Mouse (Mus musculus) heart, embryonic 16.5 days (tissue): Measurements from ENCODE around the gene Mest. TPM values are rescaled to one million over a fixed set of nuclear protein-coding genes. Genes with fewer than 3 reads are reported as not detected.

Source experiments
- ATAC-seq: fragments of 200-750 bp; cut with Nextera tagmentation; replicated peaks from 2 replicates; pipeline ENCODE4 v1.8.0; 2017; ENCODE audit warnings: moderate number of reproducible peaks; ENCODE audit not compliant: insufficient read depth, low FRiP score; ENCODE audit errors: extremely low read depth
- H3K27ac ChIP-seq: fragments of 300-500 bp; sonication (generic); 2 replicates; pipeline ENCODE4 v1.5.1; 2014; ENCODE audit warnings: mild to moderate bottlenecking, low read length, control low read depth, moderate library complexity
- H3K27me3 ChIP-seq: fragments of 300-500 bp; sonication (generic); 2 replicates; pipeline ENCODE4 v1.6.1; 2014; ENCODE audit warnings: low read length, mixed read lengths; ENCODE audit not compliant: control insufficient read depth, insufficient read depth
- H3K36me3 ChIP-seq: fragments of 300-500 bp; sonication (generic); 2 replicates; pipeline ENCODE4 v1.6.1; 2014; ENCODE audit not compliant: control insufficient read depth, insufficient read depth
- H3K4me1 ChIP-seq: fragments of 300-500 bp; sonication (generic); 2 replicates; pipeline ENCODE4 v1.6.1; 2014; ENCODE audit warnings: low read length, mixed read lengths; ENCODE audit not compliant: control insufficient read depth, insufficient read depth
- H3K4me2 ChIP-seq: fragments of 300-500 bp; sonication (generic); 2 replicates; pipeline ENCODE4 v1.6.1; 2014; ENCODE audit warnings: low read depth, mild to moderate bottlenecking, control low read depth, low read length
- H3K4me3 ChIP-seq: fragments of 300-500 bp; sonication (generic); 2 replicates; pipeline ENCODE4 v1.5.1; 2014; ENCODE audit warnings: mild to moderate bottlenecking, control low read depth, low read length
- H3K9ac ChIP-seq: fragments of 300-500 bp; sonication (generic); 2 replicates; pipeline ENCODE4 v1.6.1; 2014; ENCODE audit warnings: low read length, control low read depth
- H3K9me3 ChIP-seq: fragments of 300-500 bp; sonication (generic); replicated peaks from 2 replicates; pipeline ENCODE4 v1.6.1; 2016; ENCODE audit warnings: low read length; ENCODE audit not compliant: control insufficient read depth
- WGBS: fragments of 180-500 bp; shearing (Covaris S2); extraction: QIAGEN DNeasy Blood & Tissue Kit; methylation state at CpG from one replicate; pipeline ENCODE4 v1.1.7; 2014; 5-methylcytosine and 5-hydroxymethylcytosine counted together
- polyA plus RNA-seq: library from polyadenylated mRNA; unstranded; fragments of >200 nt; fragmentation: Nextera tagmentation; extraction: Ambion mirVana; gene quantifications from 2 replicates; pipeline ENCODE4 v1.2.1, GENCODE M21; 2015

The Mest gene
- polyA plus RNA-seq, 1 experiment from 2014 or later = 1,886 TPM

- 82% methylated on average over 11 of the region's 11 CpGs for WGBS
- H3K27ac ChIP-seq = 0 out of 2 replicates have a peak overlapping the region, but pooled peaks have one; percentile 3
These were observed 9.5 kb upstream of the Mest start for GRCm38 (mm10) chr6:30713896-30714295.

DNA sequence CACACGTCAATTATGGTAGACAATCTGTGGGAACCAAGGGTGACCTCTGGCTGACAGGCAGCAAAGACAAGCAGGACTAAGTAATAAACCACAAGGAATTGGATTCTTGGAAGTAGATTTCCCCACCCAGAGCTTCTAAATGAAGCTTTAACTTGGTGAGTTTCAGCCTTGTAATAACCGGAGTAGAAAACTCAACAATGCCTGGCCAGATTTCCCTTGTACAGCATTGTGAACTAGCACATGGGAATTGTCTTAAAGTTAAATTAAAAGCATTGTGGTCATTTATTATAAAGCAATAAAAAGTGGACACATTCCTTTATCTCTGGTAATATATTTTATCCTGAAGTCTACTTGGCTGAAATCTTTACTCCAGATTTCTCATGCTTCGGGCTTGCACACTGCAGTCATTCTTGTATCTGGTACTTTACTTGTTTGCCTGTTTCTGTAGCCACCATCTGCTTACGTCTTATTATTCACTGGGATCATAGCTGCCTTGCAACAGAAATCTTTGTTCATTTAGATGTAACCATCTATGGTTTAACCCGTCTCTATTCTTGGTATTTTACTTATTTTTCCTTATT lies 8.4 kb upstream of the Mest start:
- H3K4me3 ChIP-seq = no peak overlapping the region
- no peak for ATAC-seq
- H3K9me3 ChIP-seq = no peaks in the 10 kb centered on the region
- no peak overlapping the region for H3K4me2 ChIP-seq
- H3K9ac ChIP-seq = no peak overlapping the region
- no peaks in the 10 kb centered on the region for H3K27me3 ChIP-seq
- 84% methylated on average over 5 of the region's 5 CpGs for WGBS
- peaks cover 6% of the 10 kb centered on the region; the same call in 1 of the 2 replicates for H3K4me1 ChIP-seq
- H3K36me3 ChIP-seq = no peaks in the 10 kb centered on the region
- H3K27ac ChIP-seq = no peak overlapping the region; the same call in 1 of the 2 replicates

More at GRCm38 (mm10) chr6:30713896-30714295, 9.5 kb upstream of the Mest start:
- Histone ChIP-seq H3K36me3 (no peaks in the 10 kb centered on the region), H3K4me1 (peaks cover 6% of the 10 kb centered on the region; the same call in 1 of the 2 replicates), H3K9me3 (no peaks in the 10 kb centered on the region), H3K4me2 (no peak overlapping the region), H3K27me3 (no peaks in the 10 kb centered on the region), H3K9ac (no peak overlapping the region), H3K4me3 (no peak overlapping the region)
- no peak for ATAC-seq

DNA sequence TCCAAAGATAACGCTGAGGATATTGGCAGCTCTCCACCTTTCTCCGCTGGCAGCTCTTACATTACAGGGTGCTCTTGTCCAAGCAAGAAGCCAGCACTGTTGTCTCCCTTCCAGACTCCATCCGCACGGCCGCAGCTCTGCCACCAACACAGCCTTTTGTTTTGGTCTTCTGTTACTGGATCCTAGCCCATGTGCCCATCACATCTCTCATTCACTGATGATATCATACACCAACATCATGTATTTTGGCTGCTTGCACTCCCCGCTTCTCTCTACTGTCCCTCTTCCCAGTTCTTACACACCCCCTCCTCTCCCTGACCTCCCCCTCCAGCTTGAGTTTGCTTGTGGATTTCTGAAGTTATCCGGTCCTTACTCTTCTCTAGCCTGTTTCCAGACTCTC lies 6.6 kb upstream of the Mest start:
- Histone ChIP-seq H3K9ac (no peak overlapping the region), H3K27ac (no peak overlapping the region), H3K4me3 (no peak overlapping the region), H3K9me3 (no peaks in the 10 kb centered on the region), H3K4me2 (no peak overlapping the region), H3K27me3 (no peaks in the 10 kb centered on the region), H3K4me1 (peaks cover 3% of the 10 kb centered on the region; the same call in 1 of the 2 replicates), H3K36me3 (no peaks in the 10 kb centered on the region)
- no peak for ATAC-seq
- 61% methylated on average over 7 of the region's 7 CpGs for WGBS

DNA sequence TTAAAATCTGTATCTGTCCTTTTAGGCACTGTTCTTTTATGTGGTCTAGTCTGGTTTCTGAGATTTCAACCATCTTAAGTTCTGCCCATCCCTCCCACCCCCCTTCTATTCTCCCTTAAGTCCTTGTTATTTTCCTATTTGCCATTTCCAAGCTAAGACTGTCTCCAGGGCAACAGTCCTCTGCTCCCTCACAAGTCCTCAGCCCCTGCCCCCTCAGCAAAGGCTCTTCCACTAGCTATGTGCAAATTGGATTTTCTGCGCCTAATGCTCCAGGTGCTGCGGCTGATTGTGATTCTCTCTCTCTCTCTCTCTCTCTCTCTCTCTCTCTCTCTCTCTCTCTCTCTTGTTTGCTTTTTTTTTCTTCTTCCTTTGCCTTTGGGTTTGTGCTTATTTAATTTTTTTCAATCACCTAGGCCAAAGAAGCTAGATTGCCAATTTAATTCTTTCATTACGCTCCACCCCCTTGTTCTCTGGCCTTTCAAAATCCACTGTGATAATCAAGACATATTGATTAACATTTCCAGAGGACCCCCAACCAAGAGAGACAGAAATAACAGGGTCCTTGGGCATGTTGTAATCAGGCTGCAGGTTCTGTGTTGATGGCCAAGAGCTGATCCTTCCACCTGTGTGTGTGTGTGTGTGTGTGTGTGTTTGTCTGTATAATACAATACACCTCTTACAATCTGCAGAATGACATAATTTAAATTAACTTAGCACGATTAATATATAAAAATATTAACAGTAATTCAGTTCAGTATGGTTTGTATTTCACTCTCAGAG lies 772 bp upstream of the Mest start:
- Histone ChIP-seq H3K27ac (no peak overlapping the region), H3K4me2 (no peak overlapping the region)
- no peak for ATAC-seq

DNA sequence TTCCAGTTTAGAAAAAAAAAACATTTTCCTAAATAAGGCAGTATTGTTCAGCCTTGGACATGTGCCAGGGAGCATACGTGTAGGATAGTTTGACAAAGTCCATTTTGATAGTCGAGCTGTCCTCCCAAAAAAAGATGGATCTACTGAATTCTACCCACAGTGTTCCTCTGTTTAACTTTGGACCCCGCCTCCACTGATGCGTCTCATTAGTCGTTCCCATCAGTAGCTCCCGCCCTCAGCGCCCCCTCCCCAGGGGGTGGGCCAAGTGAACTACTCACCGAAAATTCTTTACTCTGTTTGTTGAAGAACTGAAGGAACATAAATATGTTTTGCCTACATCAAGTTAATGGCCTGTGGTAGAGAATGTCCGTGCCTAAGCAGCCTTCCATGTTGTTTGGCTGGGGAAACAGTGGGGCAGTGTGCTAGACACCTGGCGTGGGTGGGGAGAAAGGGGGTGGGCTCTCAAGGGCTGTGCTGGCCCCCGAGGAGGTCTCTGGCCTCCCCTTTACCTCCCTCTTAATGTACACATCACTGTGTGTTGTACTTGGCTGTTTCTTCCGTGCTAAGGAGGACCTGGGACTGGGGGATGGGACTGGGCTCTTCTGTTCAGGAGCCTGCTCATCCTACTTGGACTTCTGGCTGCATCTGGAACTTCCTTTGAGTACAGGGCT lies 7.1 kb downstream of the Mest start:
- no peak overlapping the region for H3K9ac ChIP-seq
- H3K27ac ChIP-seq = peak overlapping the region; percentile 72
- H3K9me3 ChIP-seq = peaks cover 5% of the 10 kb centered on the region; the same call in 1 of the 2 replicates
- 53% methylated on average over 12 of the region's 12 CpGs for WGBS
- peak; percentile 45; the same call in 1 of the 2 replicates for ATAC-seq
- H3K4me1 ChIP-seq = peaks cover 8% of the 10 kb centered on the region
- H3K4me2 ChIP-seq = no peak overlapping the region
- no peaks in the 10 kb centered on the region for H3K27me3 ChIP-seq
- no peak overlapping the region for H3K4me3 ChIP-seq
- H3K36me3 ChIP-seq = no peaks in the 10 kb centered on the region

More for the DNA sequence above, 772 bp upstream of the Mest start:
- no peaks in the 10 kb centered on the region for H3K27me3 ChIP-seq
- no peaks in the 10 kb centered on the region for H3K9me3 ChIP-seq
- no peaks in the 10 kb centered on the region for H3K36me3 ChIP-seq
- H3K9ac ChIP-seq = no peak overlapping the region
- WGBS = 86% methylated on average over 4 of the region's 4 CpGs
- no peaks in the 10 kb centered on the region; the same call in 1 of the 2 replicates for H3K4me1 ChIP-seq
- no peak overlapping the region for H3K4me3 ChIP-seq

- Histone ChIP-seq H3K36me3 (no peaks in the 10 kb centered on the region; the same call in 1 of the 2 replicates), H3K9me3 (peaks cover 26% of the 10 kb centered on the region), H3K27ac (no peak overlapping the region), H3K9ac (no peak overlapping the region), H3K27me3 (no peaks in the 10 kb centered on the region), H3K4me1 (peaks cover 8% of the 10 kb centered on the region), H3K4me2 (no peak overlapping the region), H3K4me3 (no peak overlapping the region)
- no peak for ATAC-seq
- 57% methylated on average over 18 of the region's 18 CpGs for WGBS
These were observed 9.3 kb downstream of the Mest start for GRCm38 (mm10) chr6:30732571-30733130.

GRCm38 (mm10) chr6:30734465-30734864 lies 11.1 kb downstream of the Mest start:
- Histone ChIP-seq H3K9ac (peak overlapping the region; percentile 57; the same call in 1 of the 2 replicates), H3K27me3 (no peaks in the 10 kb centered on the region), H3K36me3 (peaks cover 2% of the 10 kb centered on the region; the same call in 1 of the 2 replicates), H3K9me3 (peaks cover 43% of the 10 kb centered on the region), H3K4me2 (peak overlapping the region; percentile 60; the same call in 1 of the 2 replicates), H3K27ac (0 out of 2 replicates have a peak overlapping the region, but pooled peaks have one; percentile 19), H3K4me3 (no peak overlapping the region), H3K4me1 (peaks cover 8% of the 10 kb centered on the region)
- 65% methylated on average over 6 of the region's 6 CpGs for WGBS
- ATAC-seq = no peak

GRCm38 (mm10) chr6:30734988-30735727 lies 11.8 kb downstream of the Mest start:
- 50% methylated on average over 22 of the region's 22 CpGs for WGBS
- H3K4me2 ChIP-seq = peak overlapping the region; percentile 60
- ATAC-seq = no peak
- peaks cover 47% of the 10 kb centered on the region for H3K9me3 ChIP-seq
- H3K27ac ChIP-seq = peak overlapping the region; percentile 86
- peaks cover 6% of the 10 kb centered on the region for H3K4me1 ChIP-seq
- H3K4me3 ChIP-seq = peak overlapping the region; percentile 35
- H3K27me3 ChIP-seq = no peaks in the 10 kb centered on the region
- peaks cover 5% of the 10 kb centered on the region; the same call in 1 of the 2 replicates for H3K36me3 ChIP-seq
- H3K9ac ChIP-seq = peak overlapping the region; percentile 57
